Mouse (Mus musculus): ENCODE results near the gene Cnnm2.

The Cnnm2 gene

DNA sequence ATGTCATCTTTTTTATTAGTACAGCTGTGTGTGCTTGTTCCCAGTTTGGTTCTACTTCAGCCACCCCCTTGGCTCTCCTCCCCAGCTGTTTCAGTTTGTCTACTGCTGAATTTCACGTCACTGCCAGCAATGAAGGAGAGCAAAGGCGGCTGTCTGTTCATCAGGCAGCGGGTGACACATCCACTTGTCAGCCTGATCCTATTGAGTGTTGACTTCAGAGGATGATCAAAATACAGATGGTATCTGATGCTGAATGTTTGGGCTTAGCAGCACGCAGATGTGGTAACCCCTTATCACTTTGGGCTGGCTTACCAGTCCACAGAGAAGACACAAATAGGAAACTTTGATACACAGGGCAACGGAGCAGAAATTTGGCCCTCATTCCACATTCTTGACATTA, 85.1 kb downstream of the Cnnm2 start:
- DNase-seq (ENCODE audit: low read depth, low spot score) = no peak

DNA sequence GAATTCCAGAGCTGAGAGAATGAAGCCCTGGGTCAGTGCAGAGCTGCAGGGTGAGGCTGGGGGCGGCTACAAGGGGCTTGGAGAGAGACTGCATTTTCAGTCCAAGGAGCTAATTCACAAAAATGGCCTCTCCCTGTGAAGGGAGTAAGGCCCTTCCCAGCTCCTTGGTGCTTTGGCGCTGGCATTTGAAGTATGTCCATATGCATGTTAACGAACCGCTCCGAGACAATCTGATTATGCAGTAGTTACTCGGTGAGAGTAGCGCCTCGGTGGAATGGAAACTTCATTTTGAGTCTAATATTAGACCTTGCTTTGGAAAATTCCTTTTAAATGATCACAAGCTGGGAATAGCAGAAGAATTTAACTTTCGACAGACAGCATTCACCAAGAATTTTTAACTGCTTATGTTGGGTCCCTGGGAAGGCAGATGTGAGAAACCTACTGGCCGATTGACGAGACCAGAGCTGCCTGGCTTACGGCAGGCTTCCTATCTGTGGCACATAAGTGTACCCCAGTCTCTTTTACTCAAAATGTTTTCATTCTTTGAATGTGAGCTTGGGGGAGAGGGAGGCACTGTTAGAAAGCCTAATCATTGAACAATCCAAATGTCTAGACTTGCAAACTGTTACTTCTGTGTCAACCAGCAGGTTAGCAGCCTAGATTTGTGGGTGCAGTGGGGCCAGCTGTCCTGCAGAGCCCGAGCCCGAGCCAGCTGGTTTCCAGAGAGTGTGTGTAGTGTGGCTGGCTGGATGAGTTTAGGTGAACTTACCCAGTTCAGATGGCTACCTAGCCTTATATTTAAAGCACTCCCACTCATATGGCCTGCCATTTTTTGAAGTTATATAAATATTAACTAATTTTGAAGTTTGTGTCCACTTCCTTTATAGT, 87.2 kb downstream of the Cnnm2 start:
- DNase-seq (ENCODE audit: low read depth, low spot score) = no peak

DNA sequence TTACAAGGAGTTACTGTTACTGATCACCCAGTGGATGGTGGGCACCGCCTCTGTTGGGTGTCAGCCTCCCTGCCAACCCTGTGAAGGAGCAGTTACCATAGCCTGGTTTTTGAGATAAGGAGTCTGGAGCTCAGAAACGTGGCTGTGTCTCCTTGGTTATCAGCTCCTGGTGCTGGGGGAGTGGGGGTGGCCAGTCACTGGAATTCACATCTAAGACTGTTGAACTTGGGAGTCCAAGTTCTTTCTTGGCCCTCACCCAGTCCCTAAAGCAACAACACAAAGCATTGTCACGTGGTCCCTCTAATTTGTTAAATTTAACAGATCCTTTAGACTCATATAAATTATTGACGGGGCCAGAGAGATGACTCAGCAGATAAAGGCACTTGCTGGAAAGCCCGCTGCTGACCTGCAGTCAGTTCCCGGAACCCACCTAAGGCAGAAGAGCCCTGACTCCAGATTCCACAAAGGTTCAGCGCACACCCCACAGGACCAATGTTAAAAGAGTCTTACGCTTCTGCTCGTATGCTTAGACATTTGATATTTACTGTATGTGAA, 88.1 kb downstream of the Cnnm2 start:
- no peak for DNase-seq (ENCODE audit: low read depth, low spot score)

DNA sequence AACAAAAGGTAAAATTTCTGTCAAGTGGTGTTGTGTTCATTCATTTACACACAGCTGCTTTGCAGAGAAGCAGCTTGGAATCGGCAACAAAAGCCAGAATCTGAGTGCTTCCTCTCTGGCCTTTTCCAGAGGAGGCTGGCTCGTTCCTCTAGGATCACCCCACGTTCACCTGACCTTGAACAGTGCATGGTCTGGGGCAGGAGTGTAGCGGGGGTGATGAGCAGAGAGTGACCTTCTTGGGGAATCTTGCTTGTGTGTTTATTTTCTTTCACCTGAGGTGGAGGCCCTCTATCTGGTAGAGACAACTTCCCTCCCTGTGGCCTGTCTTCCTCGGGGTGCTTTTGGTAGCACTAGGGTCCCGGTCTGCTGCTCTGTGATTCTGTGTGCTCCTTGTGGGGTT, 94.8 kb downstream of the Cnnm2 start:
- DNase-seq (ENCODE audit: low read depth, low spot score) = no peak

DNA sequence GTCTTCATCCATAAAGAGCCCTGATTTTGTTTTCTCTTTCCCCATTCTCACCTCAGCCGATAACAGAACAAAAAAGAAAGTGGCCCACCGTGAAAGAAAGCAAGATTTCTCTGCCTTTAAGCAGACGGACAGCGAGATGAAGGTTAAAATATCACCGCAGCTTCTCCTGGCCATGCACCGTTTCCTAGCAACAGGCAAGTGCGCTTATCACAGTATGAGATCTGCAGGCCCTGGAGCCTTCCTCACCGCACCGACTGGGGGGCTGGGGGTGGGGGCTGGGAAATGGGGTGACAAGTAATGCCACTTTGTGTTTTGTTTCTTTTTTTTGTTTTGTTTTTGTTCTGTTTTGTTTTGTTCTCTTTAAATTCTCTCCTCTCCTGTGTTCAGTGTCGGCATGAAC, 95.4 kb downstream of the Cnnm2 start:
- no peak for DNase-seq (ENCODE audit: low read depth, low spot score)

DNA sequence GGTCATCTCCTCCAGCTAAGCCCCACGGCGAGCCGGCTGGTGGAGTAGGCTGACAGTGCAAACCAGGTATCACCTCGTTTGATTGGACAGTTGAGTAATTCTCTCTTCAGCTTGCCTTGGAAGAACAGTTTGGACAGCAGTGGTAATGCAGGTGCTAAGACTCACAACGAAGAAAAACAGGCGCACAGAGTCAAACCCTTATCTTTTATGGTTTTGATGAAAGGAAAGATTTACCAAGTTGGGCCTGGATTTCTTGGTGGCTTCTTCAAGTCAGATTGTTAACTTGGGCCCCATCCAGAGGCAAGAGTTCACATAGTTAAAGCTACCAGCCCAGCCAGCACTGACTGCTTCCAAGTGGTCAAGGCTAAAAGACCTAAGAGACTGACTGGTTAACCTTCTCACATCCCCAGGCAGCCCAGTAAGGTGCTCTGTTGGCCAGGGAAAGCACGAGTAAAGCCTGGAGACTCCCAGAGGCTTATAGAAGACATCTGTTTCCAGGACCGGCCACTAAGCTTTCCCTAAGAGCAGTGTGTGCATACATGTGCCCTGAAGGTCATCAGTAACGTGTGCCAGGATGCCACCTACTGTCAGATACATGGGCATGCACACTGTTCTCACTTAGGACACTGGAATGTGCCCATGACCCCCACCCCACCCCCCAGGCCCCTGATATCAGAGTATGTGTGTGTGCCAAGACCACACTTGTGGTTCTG, 96.0 kb downstream of the Cnnm2 start:
- no peak for DNase-seq (ENCODE audit: low read depth, low spot score)

DNA sequence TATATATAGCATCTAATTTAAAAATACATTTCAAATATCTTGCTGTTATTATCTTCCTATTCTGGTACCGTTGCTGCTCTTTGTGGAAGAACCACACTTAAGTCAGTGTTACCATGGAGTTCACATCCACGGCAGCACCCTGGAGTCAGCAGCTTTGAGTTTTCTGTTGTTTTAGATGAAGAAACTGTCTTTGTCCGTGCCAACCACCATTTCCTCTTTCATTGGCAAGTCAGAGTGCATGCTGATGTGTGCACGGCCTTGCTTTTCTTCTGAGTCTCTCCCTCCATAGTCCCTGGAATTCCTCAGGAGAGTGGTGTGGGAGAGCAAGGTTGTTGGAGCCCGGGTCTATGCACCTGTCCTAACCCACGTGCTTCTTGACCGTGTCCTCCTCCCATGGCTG, 96.8 kb downstream of the Cnnm2 start:
- no peak for DNase-seq (ENCODE audit: low read depth, low spot score)

DNA sequence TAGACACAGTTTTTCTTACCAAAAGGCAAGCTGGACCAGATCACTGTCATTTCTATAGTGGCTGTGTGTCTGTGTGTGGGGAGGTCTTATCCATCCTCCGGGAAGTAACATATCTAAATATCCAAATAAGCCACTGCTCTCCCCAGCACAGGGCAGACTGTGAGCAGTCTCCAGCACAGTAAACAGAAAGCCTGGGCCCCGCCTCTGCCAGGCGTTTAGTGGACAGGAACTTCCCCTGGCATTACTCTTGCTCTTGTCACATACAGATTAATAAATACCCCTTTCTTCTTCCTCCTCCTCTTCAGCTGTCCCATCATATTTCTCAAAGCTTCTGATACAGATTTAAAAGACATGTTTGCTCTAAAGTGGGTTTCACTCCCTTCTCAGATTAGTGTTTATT, 101.2 kb downstream of the Cnnm2 start:
- no peak for DNase-seq (ENCODE audit: low read depth, low spot score)

DNA sequence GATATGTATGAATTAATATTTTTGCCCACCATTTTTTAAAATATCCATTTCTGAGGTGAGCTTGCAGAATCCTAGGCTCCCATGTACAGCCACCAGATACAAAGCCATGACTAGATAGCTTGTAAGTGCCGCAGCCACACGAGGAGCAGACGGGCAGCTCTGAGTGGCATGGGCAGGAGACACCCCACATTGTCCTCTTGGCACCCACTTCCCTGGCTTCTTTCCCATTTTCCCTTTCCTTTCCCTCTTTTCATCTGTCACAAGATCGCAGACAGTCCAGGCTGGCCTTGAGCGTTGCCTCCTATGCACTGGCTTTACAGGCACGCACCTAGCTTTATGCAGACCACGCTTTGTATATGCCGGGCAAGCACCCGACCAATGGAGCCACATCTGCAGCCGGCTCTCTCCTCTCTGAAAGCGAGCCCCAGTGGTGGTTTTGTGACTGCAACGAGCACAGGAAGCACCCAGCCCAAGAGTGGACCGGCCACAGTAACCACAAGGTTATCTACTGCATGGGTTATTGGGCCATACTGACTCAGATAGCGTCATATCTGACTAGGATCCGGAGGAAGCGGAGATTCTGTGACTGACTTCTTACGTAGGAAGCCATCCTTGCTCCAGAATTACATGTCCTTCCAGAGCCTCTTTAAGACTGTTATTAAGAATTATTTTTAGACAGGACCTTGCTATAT, 102.0 kb downstream of the Cnnm2 start:
- no peak for DNase-seq (ENCODE audit: low read depth, low spot score)

DNA sequence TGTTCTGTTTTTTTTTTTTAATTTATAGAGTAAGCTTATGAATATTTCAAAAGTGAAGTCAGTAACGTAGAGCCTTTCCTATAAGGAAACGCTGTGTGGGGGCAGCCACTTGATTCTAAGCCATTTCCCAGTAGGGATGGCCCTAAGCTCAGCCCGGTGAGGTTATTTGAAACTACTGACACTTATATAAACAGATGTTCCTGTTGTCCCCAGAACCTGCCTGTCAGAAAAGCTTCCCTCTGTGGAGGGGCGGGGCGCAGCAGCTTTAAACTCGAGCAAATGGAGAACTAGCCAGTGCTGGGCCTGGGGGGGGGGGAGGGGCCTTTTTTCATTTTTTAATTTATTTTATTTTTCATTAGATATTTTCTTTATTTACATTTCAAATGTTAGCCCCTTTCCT, 102.7 kb downstream of the Cnnm2 start:
- DNase-seq (ENCODE audit: low read depth, low spot score) = no peak

DNA sequence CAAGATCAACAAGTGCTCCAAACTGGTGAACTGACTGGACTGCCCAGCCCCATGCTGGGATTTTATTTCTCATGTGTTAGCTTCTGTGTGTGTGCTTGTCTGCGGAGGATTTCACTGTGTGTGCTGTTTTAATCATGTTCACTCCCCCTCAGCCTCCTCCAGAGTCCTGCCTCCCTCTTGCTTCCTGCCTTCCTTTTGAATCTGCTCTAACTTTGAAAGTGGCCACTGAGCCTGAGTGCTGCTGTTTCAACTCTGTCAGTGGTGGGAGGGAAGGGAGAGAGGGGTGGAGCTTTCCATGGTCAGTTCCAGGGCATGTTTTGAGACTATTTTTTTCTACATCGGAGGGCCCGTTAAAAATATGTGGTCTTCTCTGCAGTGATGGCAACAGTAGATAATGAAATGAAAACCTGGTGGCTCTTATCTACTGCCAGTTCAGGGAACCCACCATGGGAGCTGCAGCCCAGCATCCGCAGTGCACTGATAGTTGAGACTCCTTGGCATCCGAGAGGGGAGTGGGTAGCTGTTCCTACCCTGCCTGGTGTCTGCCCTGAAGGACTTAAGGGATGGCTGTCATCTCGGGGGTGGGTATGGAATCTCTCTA, 103.4 kb downstream of the Cnnm2 start:
- no peak for DNase-seq (ENCODE audit: low read depth, low spot score)

DNA sequence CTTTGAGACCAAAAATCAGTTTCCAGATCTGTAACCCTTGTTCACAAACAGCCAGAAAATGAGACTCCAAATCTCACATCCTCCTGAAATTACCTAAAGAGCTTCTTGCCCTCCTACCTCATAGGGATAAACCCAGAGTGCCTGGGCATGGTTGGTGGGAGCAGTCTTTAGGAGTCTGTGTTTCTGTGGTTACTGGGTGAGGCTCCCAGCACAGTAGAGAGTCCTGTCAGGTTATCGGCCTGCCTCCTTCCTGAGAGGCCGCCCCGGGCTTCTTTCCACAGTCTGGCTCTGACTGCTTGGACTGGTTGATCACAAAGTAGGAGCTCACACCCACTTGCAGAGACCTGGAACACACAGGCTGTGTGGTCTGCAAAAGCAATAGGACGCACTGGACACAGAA, 104.0 kb downstream of the Cnnm2 start:
- DNase-seq (ENCODE audit: low read depth, low spot score) = no peak

DNA sequence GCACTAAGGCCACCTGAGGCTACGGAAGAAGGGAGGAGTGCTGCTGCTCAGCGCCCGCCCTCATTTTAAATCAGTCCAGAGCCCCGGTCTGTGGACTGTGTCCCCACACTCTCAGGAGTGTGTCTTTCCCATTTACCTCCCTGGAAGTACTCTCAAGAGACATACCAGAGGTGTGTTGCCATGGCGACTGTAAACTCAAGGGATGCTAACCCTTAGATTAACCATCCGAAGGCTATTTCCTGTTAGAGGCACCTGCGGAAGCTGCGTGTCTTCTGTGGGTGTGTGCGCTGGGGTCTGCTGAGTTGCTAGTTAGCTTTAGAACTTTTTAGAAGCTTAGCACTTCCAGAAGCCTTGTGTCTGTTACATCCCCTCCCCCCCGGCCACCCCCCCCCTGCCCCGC, 107.7 kb downstream of the Cnnm2 start:
- DNase-seq (ENCODE audit: low read depth, low spot score) = no peak

DNA sequence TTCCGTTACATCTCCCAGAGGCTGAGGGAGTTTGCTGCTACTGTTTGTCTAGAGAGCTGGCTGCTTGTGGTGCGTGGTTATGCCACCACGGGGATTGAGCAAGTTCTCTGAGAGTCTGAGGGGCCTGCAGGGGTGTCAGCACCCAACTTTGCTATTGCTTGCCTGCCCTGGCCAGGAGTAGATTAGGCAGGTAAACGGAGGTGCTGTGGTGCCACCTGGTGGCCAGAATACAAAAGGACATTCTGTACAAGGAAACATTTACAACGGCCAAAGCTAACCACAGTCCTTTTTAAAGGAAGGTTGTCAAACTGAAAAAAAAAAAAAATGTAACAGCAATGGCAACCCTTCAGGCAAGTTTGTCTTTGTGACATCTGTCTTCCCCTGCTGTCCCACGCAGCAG, 108.1 kb downstream of the Cnnm2 start:
- peak; percentile 65 for DNase-seq (ENCODE audit: low read depth, low spot score)

DNA sequence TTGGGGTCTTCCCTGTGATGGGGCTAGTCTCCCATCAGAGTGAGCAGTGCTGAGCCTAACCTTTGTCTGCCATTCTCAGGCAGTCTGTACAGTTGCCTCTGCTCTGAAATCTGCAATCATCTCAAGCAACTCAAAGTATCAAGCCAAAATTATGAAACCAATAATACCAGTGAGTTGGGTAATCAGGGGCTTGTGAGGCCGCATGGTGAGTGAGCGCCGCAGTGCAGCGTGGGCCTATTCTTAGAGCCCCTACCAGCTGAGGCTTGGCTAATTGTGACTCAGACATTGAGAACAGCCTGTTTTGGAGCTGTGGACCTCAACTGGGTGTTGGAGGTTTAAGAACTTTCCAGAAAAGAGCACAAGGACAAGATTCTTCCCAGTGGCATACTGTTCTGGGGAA, 109.7 kb downstream of the Cnnm2 start:
- no peak for DNase-seq (ENCODE audit: low read depth, low spot score)

DNA sequence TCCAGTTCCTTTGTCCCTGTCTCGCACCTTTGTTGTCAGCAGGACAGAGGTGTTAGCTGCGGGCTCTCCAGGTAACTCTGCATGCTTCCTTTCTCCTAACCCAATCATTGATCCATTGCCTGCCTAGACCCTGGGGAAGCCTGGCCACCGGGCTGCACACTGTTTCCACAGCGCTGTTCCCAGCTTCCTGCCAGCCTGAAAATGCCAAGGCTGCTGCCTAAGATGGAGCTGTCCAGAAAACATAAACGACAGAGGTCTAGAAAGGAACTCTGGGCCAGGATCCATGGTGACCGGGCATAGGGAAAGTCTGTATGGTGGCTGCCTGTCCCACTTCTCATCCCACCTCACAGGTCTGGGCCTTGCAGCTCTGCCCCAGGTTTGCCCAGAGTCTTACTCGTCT, 110.3 kb downstream of the Cnnm2 start:
- DNase-seq (ENCODE audit: low read depth, low spot score) = no peak

DNA sequence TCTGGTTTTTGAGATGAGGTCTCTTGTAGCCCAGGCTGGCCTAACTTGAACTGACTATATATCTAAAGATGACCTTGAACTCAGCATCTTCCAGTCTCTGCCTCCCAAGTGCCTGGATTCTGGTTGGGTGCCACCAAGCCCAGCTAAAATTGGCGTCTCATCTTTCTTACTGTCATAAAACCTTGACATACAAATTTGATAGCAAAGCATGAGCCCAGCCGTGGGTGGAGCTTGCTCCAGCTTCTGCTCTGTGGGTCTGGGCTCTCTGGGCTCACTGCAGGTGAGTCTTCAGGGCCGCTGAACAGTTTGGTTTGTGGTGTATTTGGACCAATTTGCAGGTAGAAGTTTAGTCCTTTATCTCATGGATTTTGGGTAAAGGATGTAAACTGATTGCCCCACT, 112.5 kb downstream of the Cnnm2 start:
- no peak for DNase-seq (ENCODE audit: low read depth, low spot score)

DNA sequence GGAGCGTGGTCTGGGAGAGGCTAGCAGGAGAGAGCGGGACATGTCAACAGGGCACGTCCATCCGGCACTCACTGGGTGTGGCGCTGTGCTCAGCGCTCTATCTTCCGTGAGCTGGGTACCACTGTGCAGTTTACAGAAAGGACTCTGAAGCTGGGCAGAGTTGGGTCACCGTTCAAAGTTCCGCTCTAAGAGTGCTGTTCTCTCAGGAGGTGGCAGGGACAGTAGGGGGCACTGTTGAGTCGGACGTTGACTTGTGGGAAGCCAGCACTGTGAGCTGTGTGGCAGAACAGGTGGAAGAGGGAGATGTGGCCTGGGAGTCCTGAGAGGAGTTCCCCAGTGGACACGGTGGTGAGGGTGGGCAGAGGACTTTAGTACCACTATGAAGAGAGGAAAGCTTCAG, 114.4 kb downstream of the Cnnm2 start:
- peak; percentile 67 for DNase-seq (ENCODE audit: low read depth, low spot score)

DNA sequence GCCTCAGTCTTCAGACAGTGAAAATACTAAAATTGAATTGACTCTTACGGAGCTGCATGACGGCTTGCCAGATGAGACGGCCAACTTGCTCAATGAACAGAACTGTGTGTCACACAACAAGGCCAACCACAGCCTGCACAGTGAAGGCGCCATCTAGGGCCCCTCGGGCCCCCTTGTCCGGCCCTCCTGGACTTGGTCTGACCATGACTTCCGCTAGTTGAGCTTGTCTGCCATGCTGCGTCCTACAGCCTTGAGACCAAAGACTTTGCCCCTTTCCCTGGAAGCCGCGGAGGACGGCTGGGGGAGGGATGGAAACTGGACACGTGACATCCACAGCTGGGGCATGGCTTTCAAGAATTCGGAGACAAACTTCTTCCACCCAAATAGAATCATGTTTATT, 116.5 kb downstream of the Cnnm2 start:
- no peak for DNase-seq (ENCODE audit: low read depth, low spot score)

DNA sequence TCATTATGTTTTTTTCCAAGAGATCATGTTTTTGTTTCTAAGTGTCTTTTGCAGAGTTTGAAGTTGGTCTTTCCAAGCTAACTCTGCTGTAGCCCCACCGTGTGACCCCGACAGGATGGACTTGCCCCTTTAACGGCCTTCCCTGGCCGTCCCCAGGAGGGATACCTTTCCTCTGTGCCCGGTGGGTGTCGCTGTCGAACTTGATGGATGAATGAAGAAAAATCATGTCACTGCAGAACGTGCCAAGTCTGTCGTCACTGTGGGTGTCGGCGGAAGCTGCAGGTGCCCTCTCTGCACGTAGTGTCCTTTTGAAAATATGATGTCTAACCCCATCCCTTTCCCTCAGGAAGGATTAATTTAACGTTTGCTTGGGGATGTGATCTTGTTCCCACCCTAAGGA, 117.0 kb downstream of the Cnnm2 start:
- no peak for DNase-seq (ENCODE audit: low read depth, low spot score)

DNA sequence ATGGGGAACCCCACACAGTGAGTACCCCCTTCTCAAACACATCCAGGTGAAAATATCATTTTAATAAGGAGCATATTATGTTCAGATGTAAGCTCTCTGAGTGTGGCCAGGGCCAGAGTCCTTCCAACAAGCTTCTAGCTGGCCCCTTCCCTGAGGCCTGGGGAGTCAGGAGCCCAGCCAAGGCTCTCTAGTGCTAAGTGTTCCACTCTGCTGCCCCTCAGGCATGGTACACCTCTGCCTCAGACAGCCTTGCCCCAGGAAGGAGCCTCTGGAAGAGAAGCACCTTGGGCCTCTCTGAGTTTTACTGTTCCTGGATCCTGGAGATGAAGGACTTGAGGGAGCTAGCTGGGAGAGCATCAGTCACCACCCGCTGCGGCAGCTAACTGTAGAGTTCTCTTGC, 118.5 kb downstream of the Cnnm2 start:
- no peak for DNase-seq (ENCODE audit: low read depth, low spot score)

DNA sequence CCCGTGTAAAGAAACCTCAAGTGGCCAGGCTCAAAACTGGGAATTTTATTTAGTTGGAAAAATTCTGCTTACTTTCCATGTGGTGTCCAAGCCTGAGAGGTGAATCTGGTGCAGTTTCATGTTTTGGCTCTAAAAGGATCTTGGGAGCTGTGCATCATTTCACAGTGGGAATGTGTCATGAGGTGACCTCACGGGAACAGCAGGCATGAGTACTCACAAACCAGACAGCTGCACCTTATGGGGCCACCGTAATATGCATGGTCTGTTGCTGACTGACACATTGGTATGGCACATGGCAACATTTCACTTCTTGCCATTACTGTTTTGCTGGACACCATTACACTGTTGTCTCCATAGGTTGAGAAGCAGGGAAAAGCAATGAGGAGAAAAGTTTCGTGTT, 124.0 kb downstream of the Cnnm2 start:
- no peak for DNase-seq (ENCODE audit: low read depth, low spot score)
